Mouse (Mus musculus): Measurements from ENCODE around the gene Ier5. TPM values are rescaled to one million over a fixed set of nuclear protein-coding genes. Genes with fewer than 3 reads are reported as not detected.

Ier5 gene
- polyA plus RNA-seq (2014; fragmentation: Illumina TruSeq; extraction: RNeasy Lipid Tissue Mini Kit (QIAGEN cat#74804); ENCODE audit: low read depth, low replicate concordance): 10.1 TPM

DNA sequence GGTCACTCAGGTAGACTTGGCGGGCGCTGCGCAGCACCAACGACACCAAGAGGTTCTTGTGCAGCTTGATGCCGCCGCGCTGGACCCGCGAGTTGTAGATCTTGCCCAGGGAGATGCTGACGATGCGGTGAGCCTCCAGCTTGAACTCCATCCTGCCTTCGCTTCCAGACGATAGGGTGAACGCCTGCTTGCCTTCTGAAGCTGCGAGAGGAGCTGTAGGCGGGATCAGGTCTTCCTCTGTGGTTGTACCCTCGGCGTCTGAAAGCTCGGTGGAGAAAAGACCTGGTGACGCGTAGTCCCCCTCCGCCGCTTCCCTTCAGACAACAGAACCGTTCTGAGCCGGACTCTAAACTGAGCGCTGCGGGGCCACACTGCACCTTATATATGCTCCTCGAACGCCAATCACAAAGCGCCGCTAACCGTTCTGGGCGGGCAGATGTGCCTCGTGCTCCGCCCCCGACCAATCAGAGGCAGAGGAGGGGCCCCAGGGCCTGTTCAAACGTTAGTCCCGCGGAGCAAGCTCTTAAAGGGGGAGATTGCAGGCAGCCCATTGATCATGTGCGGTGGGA lies at the start of gene Ier5:
Gene Ier5, minus strand, starts transcription at position 357 of the 569 bp plus-strand sequence.

DNA sequence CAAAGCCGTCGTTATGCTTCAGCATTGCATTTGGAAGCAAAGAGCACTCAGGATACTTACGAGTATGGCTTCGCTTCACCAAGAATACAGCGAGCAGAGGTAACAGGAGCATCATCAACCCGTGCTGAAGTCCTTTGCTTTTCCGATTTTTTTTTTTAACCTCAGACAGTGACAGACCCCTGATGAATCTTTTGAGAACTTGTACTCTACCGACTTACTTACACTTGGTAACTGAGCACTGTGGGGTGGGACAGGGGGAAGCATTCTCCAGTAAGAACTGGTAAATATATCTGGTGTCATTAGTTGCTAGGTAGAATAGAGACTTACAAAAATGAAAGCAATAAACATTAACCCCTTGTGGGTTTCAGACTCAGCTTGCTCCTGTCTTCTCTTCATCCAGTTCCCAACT lies 47.1 kb upstream of the Ier5 start, which contains the start of gene Mr1:
Gene Mr1, minus strand, starts transcription at position 243 of the 409 bp plus-strand sequence.

Other genes with a start within 250 kb of the Ier5 start
- gene Cacna1e, start 215.1 kb downstream of the Ier5 start, polyA plus RNA-seq (2014; fragmentation: Illumina TruSeq; extraction: RNeasy Lipid Tissue Mini Kit (QIAGEN cat#74804); ENCODE audit: low read depth, low replicate concordance): 0.66 TPM
- 25.0 TPM for gene Mr1, start 47.2 kb upstream of the Ier5 start, polyA plus RNA-seq (2014; fragmentation: Illumina TruSeq; extraction: RNeasy Lipid Tissue Mini Kit (QIAGEN cat#74804); ENCODE audit: low read depth, low replicate concordance)
- gene Stx6, start 59.1 kb upstream of the Ier5 start, polyA plus RNA-seq (2014; fragmentation: Illumina TruSeq; extraction: RNeasy Lipid Tissue Mini Kit (QIAGEN cat#74804); ENCODE audit: low read depth, low replicate concordance): 39.0 TPM
- gene BC034090, start 144.8 kb upstream of the Ier5 start, polyA plus RNA-seq (2014; fragmentation: Illumina TruSeq; extraction: RNeasy Lipid Tissue Mini Kit (QIAGEN cat#74804); ENCODE audit: low read depth, low replicate concordance): 33.5 TPM